Mouse (Mus musculus): ENCODE data around the gene Gm10271.

DNA sequence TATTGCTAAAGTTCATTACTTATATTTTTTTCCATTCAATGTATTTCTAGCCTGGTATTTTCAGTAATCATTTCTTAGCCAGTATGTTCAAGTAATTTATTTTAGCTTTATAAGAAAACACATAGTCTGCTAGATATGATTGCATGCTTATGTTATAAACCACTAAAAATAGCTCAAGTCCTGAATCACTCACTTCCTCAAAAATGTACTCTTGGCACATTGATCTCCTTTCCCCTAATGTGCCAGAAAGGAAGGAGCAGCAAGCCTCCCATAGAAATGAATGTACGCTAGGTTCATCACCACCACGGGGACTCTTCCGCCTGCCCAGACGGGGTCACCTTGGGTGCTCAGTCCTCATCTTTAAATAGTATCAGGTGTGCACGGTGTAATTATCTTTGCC, 42.2 kb upstream of the Gm10271 start:
- TF ChIP-seq CTCF (IDR thresholded peaks at IDR 0.05; ENCODE audit: control insufficient read depth, insufficient read depth, low read length) (no peak), POLR2A (IDR thresholded peaks at IDR 0.05; ENCODE audit: borderline replicate concordance, control insufficient read depth, low read depth, low read length) (no peak)

Data from bone marrow, adult 2 months (tissue).